Mouse (Mus musculus): ENCODE results near the gene Ptprd.

Ptprd gene

GRCm38 (mm10) chr4:76583025-76583424, 1628.7 kb downstream of the Ptprd start:
- DNase-seq = no peak

- DNase-seq = no peak
Observed at GRCm38 (mm10) chr4:76566006-76566405, 1645.8 kb downstream of the Ptprd start.

GRCm38 (mm10) chr4:76541769-76542168, 1670.0 kb downstream of the Ptprd start:
- no peak for DNase-seq

GRCm38 (mm10) chr4:76532926-76533325, 1678.8 kb downstream of the Ptprd start:
- DNase-seq = no peak

- no peak for DNase-seq
Observed at GRCm38 (mm10) chr4:76525281-76525680, 1686.5 kb downstream of the Ptprd start.

- no peak for DNase-seq
Observed at GRCm38 (mm10) chr4:76503279-76503601, 1708.5 kb downstream of the Ptprd start.

- DNase-seq = no peak
Observed at GRCm38 (mm10) chr4:76502575-76503278, 1709.0 kb downstream of the Ptprd start.

GRCm38 (mm10) chr4:76485848-76486247, 1725.9 kb downstream of the Ptprd start:
- DNase-seq = peak in 1 of 2 experiments; percentile 3

GRCm38 (mm10) chr4:76468366-76469100, 1743.2 kb downstream of the Ptprd start:
- no peak for DNase-seq

GRCm38 (mm10) chr4:76464682-76465081, 1747.1 kb downstream of the Ptprd start:
- no peak for DNase-seq

- no peak for DNase-seq
Observed at GRCm38 (mm10) chr4:76461336-76461735, 1750.4 kb downstream of the Ptprd start.

GRCm38 (mm10) chr4:76460556-76460955, 1751.2 kb downstream of the Ptprd start:
- no peak for DNase-seq

GRCm38 (mm10) chr4:76459621-76460020, 1752.1 kb downstream of the Ptprd start:
- no peak for DNase-seq

GRCm38 (mm10) chr4:76452286-76452685, 1759.5 kb downstream of the Ptprd start:
- DNase-seq = no peak

- peak; percentile 74 to 75 for DNase-seq
Observed at GRCm38 (mm10) chr4:76451019-76451552, 1760.7 kb downstream of the Ptprd start.

GRCm38 (mm10) chr4:76450351-76451018, 1761.3 kb downstream of the Ptprd start:
- peak; percentile 65 to 80 for DNase-seq

GRCm38 (mm10) chr4:76449466-76450350, 1762.1 kb downstream of the Ptprd start:
- peak; percentile 76 to 91 for DNase-seq

- DNase-seq = no peak
Observed at GRCm38 (mm10) chr4:76448678-76449465, 1762.9 kb downstream of the Ptprd start.

GRCm38 (mm10) chr4:76447396-76447795, 1764.4 kb downstream of the Ptprd start:
- no peak for DNase-seq

- DNase-seq = no peak
Observed at GRCm38 (mm10) chr4:76444778-76445177, 1767.0 kb downstream of the Ptprd start.

GRCm38 (mm10) chr4:76443553-76443952, 1768.2 kb downstream of the Ptprd start:
- no peak for DNase-seq

Data from kidney, postnatal 25 days (tissue).